In the genomic region with DNA sequence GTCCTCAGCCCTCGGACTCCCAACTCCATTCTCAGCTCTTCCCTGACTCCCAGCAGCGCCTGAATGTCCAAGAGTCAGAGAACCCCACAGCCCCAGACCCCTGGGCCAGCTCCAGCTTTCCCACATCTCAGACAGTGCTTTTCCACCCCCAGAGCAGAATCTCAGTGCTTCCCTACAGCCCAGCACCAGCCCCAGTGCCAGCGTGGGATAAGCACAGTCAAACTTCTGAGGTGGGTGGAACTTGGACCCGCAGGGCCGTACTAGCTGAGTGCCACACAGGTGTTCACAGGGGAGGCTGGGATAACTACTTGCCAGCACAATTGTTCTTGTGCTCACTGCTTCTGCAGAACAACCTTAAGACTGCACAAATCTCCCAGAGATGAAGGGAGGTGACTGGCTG, we compare ENCODE assay signal across 18 mouse cellular contexts.
DNase-seq lines count a peak whose midpoint lies in the region.
"Had no signal": no experiment of that assay in that cellular context is flagged by ENCODE, and none has a peak within 500 bp of the region (broad histone marks: within the 10 kb centered on the region; RNA-seq: fewer than 3 reads in every experiment).

No protein-coding gene starts in this region.

- peak; percentile 87 for DNase-seq in heart, adult 11 months
- no peak for DNase-seq in heart, adult 18-20 months
- DNase-seq in layer of hippocampus, adult 9-11 months, result peak; percentile 20
- DNase-seq in layer of hippocampus, postnatal 36 days, result no peak
- DNase-seq in right cerebral cortex, adult 18-20 months, result peak; percentile 53
- no peak for DNase-seq in right cerebral cortex, postnatal 14 days
- DNase-seq in lung, postnatal 14 days, result no peak
- DNase-seq: adrenal gland, postnatal 10 days; cerebellum, adult 11 months; cerebellum, adult 9-10 months; cerebellum, postnatal 36 days; embryo, embryonic 11 days; gastrocnemius, adult 2 months; gastrocnemius, postnatal 36 days; heart, postnatal 36 days; lung, embryonic 14.5 days; thymus, adult 18-20 months; thymus, postnatal 25 days had no signal

Comparison
In these comparisons a context has a peak if more than half of its experiments do, and no peak if none do; other contexts are left out.
1. DNase-seq: peak in heart, adult 11 months (single experiment), layer of hippocampus, adult 9-11 months (single experiment) and right cerebral cortex, adult 18-20 months (single experiment); none in heart, adult 18-20 months (0 of 2), layer of hippocampus, postnatal 36 days (0 of 2), right cerebral cortex, postnatal 14 days (single experiment) and lung, postnatal 14 days (single experiment).